Mouse (Mus musculus): ENCODE data around the gene Ano8.
A peak's percentile ranks its signal among the peaks of the same experiment; 100 is the strongest.
"Not testable (repeated sequence)": the region's sequence is repeated elsewhere in the genome, so short reads cannot be mapped to it uniquely, and the experiment has no call there.

Gene Ano8

GRCm38 (mm10) chr8:71441404-71441803 is 44.4 kb downstream of the Ano8 start:
- DNase-seq (ENCODE audit: low spot score in 2 of 2): peak in 1 of 2 experiments; percentile 54

DNA sequence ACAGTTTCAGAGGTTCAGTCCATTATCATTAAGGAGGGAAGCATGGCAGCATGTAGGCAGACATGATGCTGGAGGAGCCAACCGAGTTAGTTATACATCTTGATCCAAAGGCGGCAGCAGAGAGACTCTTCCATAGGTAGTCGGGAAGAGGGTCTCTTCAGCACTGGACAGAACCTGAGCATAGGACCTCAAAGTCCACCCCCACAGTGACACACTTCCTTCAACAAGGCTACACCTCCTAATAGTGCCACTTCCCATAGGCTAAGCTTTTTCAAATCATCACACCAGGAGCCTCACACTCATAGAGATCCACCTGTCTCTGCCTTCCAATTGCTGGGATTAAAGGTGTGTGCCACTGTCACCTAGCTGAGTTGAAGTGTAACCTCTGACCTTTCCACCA is 48.7 kb downstream of the Ano8 start:
- no peak for DNase-seq (ENCODE audit: low spot score in 2 of 2)

DNA sequence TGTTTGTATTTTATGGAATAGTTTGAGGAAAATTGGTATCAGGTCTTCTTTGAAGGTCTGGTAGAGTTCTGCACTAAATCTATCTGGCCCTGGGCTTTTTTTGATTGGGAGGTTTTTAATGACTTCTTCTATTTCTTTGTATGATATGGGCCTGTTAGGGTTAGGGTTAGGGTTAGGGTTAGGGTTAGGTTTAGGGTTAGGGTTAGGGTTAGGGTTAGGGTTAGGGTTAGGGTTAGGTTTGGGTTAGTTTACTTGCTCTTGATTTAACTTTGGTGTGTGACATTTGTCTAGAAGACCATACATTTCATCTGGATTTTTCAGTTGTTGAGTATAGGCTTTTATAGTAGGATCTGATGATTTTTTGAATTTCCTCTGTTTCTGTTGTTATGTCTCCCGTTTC is 52.8 kb downstream of the Ano8 start:
- not testable (repeated sequence) for DNase-seq (ENCODE audit: low spot score in 2 of 2)
